Mouse (Mus musculus): ENCODE data around the gene Focad. TPM values are rescaled to one million over a fixed set of nuclear protein-coding genes. Genes with fewer than 3 reads are reported as not detected.

The Focad gene
- 9.0 TPM for polyA plus RNA-seq (2015; fragmentation: Illumina TruSeq; extraction: RNeasy Lipid Tissue Mini Kit (QIAGEN cat#74804); ENCODE audit: insufficient read depth, low replicate concordance)

DNA sequence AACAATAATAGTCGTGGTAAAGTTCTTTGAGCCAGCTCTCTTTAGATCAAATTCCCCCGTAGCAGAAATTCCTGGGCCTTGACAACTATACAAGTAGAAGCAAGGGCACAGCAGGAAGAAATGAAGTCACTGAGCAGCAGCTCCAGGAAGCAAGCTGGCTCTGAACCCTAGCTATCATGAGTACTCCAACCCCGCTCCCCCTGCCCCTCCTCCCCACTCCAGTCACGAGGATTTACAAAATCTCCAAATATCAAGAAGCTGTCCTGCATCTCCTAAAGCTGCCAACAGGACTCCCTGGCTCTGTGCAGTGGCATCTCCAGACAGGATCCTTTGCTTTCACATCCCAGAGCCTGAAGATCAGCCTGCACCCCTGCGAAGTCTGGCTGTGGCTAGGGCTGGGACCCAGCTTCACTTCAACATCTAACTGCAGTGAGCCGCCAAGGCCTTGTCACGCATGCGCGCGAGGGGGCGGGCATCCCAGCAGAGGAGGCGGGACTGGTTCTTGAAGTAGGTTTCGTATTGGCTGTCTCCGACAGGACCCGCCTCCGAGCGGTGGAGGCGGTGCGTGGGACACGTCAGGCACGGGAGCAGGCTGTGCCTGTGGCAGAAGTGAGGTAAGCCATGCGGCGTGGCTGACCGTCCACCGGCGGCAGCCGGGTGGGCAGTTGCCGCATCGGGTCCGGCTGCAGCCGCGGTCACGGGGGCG is at the start of gene Focad:
TSS of gene Focad (plus strand) at position 568 of the 706 bp plus-strand sequence.

DNA sequence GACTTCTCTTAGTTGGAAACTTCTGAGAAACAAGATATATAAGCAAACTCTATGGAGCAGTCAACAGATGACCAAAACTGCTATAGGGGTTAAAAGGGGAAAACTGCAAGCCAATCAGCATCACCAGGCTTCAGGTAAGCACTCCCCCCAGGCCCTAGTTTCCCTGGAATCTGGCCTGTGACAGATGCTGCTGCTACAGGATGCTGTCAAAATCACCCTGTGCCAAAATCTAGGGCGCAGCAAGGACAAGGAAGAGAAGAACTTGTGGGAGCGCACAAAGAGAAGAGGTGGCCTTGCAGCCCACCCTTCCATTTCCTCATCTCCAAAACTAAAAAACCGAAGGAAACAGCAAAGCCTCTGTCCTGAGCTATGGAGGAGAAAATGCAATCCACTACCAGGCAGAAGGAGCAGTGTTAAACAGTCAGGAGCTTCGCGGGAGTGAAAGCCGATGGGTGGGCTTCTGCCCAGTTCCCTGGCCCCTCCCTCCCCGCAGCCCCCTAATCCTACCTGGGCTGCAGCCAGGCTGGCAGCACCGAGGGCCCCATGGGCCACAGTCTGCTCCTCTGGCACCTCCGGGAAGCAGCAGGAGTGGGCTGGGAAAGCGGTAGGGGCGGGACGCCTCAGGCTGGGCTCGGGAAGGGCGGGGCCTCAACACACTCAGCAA is 344.0 kb downstream of the Focad start, which contains the start of gene Hacd4:
TSS of gene Hacd4 (minus strand) at position 603 of the 664 bp plus-strand sequence.

Other genes with a start within 250 kb of the Focad start
- 34.8 TPM for gene Mllt3, start 61.3 kb upstream of the Focad start, polyA plus RNA-seq (2015; fragmentation: Illumina TruSeq; extraction: RNeasy Lipid Tissue Mini Kit (QIAGEN cat#74804); ENCODE audit: insufficient read depth, low replicate concordance)